Mouse (Mus musculus): ENCODE measurements around the gene Rbmxl1. TPM values are rescaled to one million over a fixed set of nuclear protein-coding genes. Genes with fewer than 3 reads are reported as not detected.

The Rbmxl1 gene
- total RNA-seq, 2 experiments from 2014 or later = 55.8 to 56.9 TPM

GRCm38 (mm10) chr8:78456441-78456840 is 52.3 kb downstream of the Rbmxl1 start:
- DNase-seq (ENCODE audit: low spot score in 2 of 2) = no peak
- no peak overlapping the region for H3K4me3 ChIP-seq
- H3K27ac ChIP-seq = no peak overlapping the region
- TF ChIP-seq CTCF (conservative IDR thresholded peaks at IDR 0.05) = no peak

Other genes with a start within 250 kb of the Rbmxl1 start
- gene Pou4f2, start 72.3 kb downstream of the Rbmxl1 start, total RNA-seq (2021) = not detected
- gene Slc10a7, start 448 bp upstream of the Rbmxl1 start, total RNA-seq (2021) = 1 to 10 TPM; 7.2 to 7.9 TPM

Measured in layer of hippocampus, adult 2 months (tissue).